Mouse (Mus musculus) limb, embryonic 15.5 days (tissue): ENCODE results near the gene Pcdh7. TPM values are rescaled to one million over a fixed set of nuclear protein-coding genes. Genes with fewer than 3 reads are reported as not detected.
"Not testable (repeated sequence)": the region's sequence is repeated elsewhere in the genome, so short reads cannot be mapped to it uniquely, and the experiment has no call there.

Experiments used
- ATAC-seq: fragments of 200-750 bp; cut with Nextera tagmentation; 2 replicates; pipeline ENCODE4 v1.8.0; 2017; ENCODE audit warnings: low read depth, moderate TSS enrichment; ENCODE audit not compliant: insufficient number of reproducible peaks, low FRiP score, low TSS enrichment
- H3K27ac ChIP-seq: fragments of 300-500 bp; sonication (generic); 2 replicates; pipeline ENCODE4 v1.5.1; 2015; ENCODE audit warnings: moderate library complexity, mild to moderate bottlenecking, inconsistent platforms
- H3K27me3 ChIP-seq: fragments of 300-500 bp; sonication (generic); 2 replicates; pipeline ENCODE4 v1.6.1; 2015; ENCODE audit warnings: inconsistent platforms
- H3K36me3 ChIP-seq: fragments of 300-500 bp; sonication (generic); 2 replicates; pipeline ENCODE4 v1.6.1; 2015; ENCODE audit warnings: inconsistent platforms
- H3K4me1 ChIP-seq: fragments of 300-500 bp; sonication (generic); 2 replicates; pipeline ENCODE4 v1.6.1; 2015; ENCODE audit warnings: inconsistent platforms
- H3K4me2 ChIP-seq: fragments of 300-500 bp; sonication (generic); 2 replicates; pipeline ENCODE4 v1.6.1; 2015; ENCODE audit warnings: mild to moderate bottlenecking, inconsistent platforms
- H3K4me3 ChIP-seq: fragments of 300-500 bp; sonication (generic); 2 replicates; pipeline ENCODE4 v1.5.1; 2015; ENCODE audit warnings: mild to moderate bottlenecking, inconsistent platforms
- H3K9ac ChIP-seq: fragments of 300-500 bp; sonication (generic); 2 replicates; pipeline ENCODE4 v1.6.1; 2015; ENCODE audit warnings: inconsistent platforms
- H3K9me3 ChIP-seq: fragments of 300-500 bp; sonication (generic); 2 replicates; pipeline ENCODE4 v1.6.1; 2016; ENCODE audit warnings: inconsistent platforms
- WGBS: fragments of 180-500 bp; shearing (Covaris S2); methylation state at CpG from one replicate; pipeline ENCODE4 v1.1.7; 2015; 5-methylcytosine and 5-hydroxymethylcytosine counted together
- polyA plus RNA-seq: library from polyadenylated mRNA; unstranded; fragments of >200 nt; fragmentation: Nextera tagmentation; extraction: Ambion mirVana; gene quantifications from 2 replicates; pipeline ENCODE4 v1.2.1, GENCODE M21; 2015

Gene Pcdh7
- polyA plus RNA-seq, 1 experiment from 2014 or later, result 8.9 TPM

DNA sequence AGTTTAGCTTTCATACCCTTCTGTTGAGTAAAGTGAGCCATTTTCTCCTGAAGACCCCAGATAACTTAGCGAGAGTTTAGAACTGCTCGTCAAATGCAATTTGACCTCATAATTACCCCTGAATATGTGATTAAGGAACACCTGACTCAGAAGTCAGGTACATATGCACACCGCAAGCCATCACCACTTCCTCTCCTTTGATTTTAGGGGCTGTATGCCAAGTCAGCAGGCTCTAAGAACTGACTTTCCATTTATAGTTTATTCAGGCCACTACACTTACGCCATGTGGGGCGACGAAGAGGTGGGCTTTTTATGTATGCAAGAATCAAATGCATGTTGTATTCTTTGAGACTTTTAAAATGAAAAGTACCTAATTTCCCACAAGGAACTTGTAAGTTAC is 366.2 kb downstream of the Pcdh7 start:
- H3K9ac ChIP-seq, result no peak overlapping the region
- H3K4me3 ChIP-seq, result no peak overlapping the region
- H3K9me3 ChIP-seq, result no peaks in the 10 kb centered on the region
- H3K36me3 ChIP-seq, result no peaks in the 10 kb centered on the region
- WGBS, result 45% methylated on average over 6 of the region's 6 CpGs
- no peak for ATAC-seq
- no peak overlapping the region for H3K4me2 ChIP-seq
- no peaks in the 10 kb centered on the region for H3K27me3 ChIP-seq
- no peaks in the 10 kb centered on the region for H3K4me1 ChIP-seq
- no peak overlapping the region for H3K27ac ChIP-seq

DNA sequence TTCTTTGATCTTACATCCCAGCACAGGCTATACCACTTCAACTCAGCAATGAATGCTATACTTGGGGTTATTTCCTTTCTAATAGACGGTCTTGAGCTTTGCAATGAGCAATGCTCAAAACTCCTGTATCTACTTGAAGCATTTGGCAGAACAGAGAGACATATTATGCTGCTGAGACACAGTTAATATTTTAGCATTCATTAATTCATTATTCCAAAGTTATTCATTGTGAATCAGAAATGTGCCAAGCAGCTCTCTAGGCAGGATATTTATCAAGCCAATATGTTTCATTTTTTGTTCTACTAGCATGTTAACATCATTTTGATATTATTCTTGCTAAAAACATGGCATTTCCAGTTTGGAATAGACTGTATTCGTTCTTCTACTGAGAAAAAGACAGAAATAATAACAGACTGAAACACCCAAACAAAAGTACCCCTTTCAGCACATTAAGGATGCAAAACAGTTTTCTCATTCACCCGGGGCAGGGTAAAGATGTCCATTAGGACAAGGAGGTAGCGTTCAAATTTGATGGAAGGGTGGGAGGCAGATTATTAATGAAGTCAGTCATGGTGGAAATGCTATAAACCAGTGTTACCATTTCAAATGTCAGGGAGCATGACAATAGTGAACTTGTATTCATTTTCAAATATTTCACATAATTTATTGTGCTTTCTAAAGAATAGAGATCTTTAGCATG is 391.0 kb downstream of the Pcdh7 start:
- H3K9ac ChIP-seq, result no peak overlapping the region
- no peak overlapping the region for H3K4me3 ChIP-seq
- no peak overlapping the region for H3K4me2 ChIP-seq
- H3K27ac ChIP-seq, result no peak overlapping the region
- ATAC-seq, result no peak
- H3K4me1 ChIP-seq, result no peaks in the 10 kb centered on the region
- H3K27me3 ChIP-seq, result no peaks in the 10 kb centered on the region
- H3K9me3 ChIP-seq, result no peaks in the 10 kb centered on the region
- 74% methylated on average over 4 of the region's 4 CpGs for WGBS
- no peaks in the 10 kb centered on the region for H3K36me3 ChIP-seq

DNA sequence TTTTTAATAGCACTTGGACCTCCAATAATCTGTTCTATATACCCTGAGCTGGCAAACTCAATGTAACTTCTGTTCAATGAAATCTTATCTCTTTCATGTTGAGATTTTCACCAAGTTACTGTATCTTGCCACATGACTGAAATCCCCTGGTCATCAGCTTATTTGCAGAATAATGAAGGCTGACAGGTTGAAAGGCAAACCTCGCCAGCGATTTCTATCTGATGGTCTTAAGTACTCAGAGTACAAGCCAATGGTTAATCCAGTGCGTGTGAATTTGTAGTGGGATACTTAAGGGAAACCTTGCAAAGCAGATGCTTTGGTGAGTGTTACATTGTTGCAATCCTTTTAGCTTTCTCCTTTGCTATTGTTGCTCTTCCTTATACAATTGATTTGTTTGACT is 398.3 kb downstream of the Pcdh7 start:
- 77% methylated on average over 3 of the region's 3 CpGs for WGBS
- no peak for ATAC-seq
- H3K4me3 ChIP-seq, result no peak overlapping the region

DNA sequence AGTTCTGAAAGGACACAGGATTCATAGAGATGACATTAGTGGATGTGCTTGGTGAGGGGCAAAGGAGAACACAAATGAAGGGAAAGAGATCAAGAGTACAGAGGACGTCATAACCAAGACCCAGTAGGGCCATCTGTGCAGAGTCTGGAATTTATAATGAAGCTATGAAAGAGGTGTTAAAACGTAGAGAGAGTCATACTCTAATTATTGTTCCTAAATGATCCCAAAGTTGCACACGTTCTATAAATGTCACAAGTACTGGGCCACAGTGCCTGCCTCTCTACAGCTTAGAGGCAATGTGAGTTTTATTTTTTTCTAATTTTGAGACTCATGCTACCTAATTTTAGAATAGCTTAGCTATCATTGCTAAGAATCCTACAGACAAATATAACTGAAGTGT is 400.1 kb downstream of the Pcdh7 start:
- H3K4me3 ChIP-seq, result no peak overlapping the region
- H3K27me3 ChIP-seq, result no peaks in the 10 kb centered on the region
- ATAC-seq, result no peak
- H3K27ac ChIP-seq, result no peak overlapping the region
- 26% methylated on average over 3 of the region's 3 CpGs for WGBS
- no peak overlapping the region for H3K4me2 ChIP-seq
- no peak overlapping the region for H3K9ac ChIP-seq
- H3K36me3 ChIP-seq, result no peaks in the 10 kb centered on the region
- H3K4me1 ChIP-seq, result no peaks in the 10 kb centered on the region
- no peaks in the 10 kb centered on the region for H3K9me3 ChIP-seq

More for the DNA sequence above, 398.3 kb downstream of the Pcdh7 start:
- H3K9me3 ChIP-seq, result no peaks in the 10 kb centered on the region
- no peaks in the 10 kb centered on the region for H3K36me3 ChIP-seq
- H3K27ac ChIP-seq, result no peak overlapping the region
- H3K4me2 ChIP-seq, result no peak overlapping the region
- no peaks in the 10 kb centered on the region for H3K27me3 ChIP-seq
- H3K4me1 ChIP-seq, result no peaks in the 10 kb centered on the region
- no peak overlapping the region for H3K9ac ChIP-seq

DNA sequence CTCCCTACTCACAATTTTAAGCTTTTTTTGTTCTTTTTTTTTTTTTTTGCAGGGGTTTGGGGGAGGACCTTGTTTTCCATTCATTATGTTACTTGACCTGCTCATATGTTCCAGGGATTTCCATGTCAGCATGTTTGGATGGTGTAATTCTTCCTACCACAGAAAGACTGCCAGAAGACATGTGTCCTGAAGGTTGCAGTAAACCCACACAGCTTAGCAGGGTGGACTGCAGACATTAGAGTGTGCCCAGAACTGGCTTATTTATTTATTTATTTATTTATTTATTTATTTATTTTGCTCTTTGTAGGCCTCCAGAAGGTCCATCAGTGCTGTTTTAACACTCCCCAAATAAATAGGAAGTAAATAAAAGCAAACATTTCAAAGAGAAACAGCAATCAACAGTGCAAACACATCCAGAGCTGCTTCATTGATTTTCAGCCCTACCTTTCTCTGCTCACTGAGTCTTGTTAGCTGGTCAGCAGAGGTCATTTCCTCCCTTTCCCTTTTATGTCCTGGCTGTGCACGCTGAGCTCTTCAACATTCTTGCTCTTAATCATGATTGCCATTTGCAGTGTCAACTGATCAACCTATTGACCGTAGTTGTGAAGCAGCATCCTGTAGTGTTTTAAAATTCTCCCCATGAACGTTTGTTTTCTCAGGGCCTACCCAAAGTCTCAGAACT is 401.3 kb downstream of the Pcdh7 start:
- H3K36me3 ChIP-seq, result no peaks in the 10 kb centered on the region
- no peak overlapping the region for H3K4me2 ChIP-seq
- no peaks in the 10 kb centered on the region for H3K4me1 ChIP-seq
- H3K9ac ChIP-seq, result no peak overlapping the region
- no peaks in the 10 kb centered on the region for H3K9me3 ChIP-seq
- WGBS, result 35% methylated on average over 3 of the region's 3 CpGs
- H3K27ac ChIP-seq, result no peak overlapping the region
- no peak overlapping the region for H3K4me3 ChIP-seq
- no peak for ATAC-seq
- H3K27me3 ChIP-seq, result no peaks in the 10 kb centered on the region

DNA sequence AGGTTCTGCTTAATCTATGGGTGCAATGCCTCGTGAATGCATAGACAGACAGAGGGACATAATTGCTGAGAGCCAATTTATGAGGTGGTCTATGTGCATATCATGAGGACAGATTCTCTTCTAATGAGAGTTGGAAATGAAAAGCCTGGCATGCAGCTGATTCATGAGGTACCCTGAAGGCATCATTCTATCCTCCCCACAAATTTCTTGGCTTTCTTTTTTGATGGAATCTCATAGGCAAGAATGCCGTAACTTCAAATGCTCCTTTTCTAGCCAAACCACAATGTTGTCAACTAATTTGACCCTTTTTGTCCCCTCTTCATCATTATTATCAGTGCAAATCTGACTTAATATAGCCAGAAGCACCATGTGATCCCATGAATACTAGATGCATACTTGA is 426.1 kb downstream of the Pcdh7 start:
- H3K4me2 ChIP-seq, result no peak overlapping the region
- ATAC-seq, result no peak
- no peak overlapping the region for H3K27ac ChIP-seq
- H3K9ac ChIP-seq, result no peak overlapping the region
- no peaks in the 10 kb centered on the region for H3K4me1 ChIP-seq
- no peaks in the 10 kb centered on the region for H3K27me3 ChIP-seq
- no peaks in the 10 kb centered on the region for H3K9me3 ChIP-seq
- WGBS, result 43% methylated on average over 2 of the region's 2 CpGs
- no peak overlapping the region for H3K4me3 ChIP-seq
- no peaks in the 10 kb centered on the region for H3K36me3 ChIP-seq

DNA sequence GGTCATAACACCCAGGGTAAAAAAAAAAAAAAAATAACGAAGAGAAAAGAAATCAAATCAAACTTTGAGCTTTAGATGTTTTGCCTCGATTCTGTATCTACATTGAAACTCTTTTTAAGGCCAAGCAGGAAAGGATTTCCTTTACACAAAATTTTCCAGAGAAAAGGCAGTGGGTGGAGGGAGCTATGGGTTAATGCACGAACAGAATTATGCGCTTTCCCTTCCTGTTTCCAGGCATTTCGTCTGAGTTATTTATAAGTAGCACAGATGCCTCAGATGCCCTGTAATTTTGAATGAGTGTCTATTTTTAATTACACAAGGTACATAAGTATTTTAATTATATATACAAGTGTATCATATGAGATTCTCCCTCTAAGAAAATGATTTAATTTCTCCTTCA is 436.2 kb downstream of the Pcdh7 start:
- ATAC-seq, result no peak
- no peak overlapping the region for H3K4me3 ChIP-seq
- WGBS, result 60% methylated on average over 5 of the region's 5 CpGs
- no peaks in the 10 kb centered on the region for H3K4me1 ChIP-seq
- H3K27me3 ChIP-seq, result no peaks in the 10 kb centered on the region
- no peak overlapping the region for H3K9ac ChIP-seq
- H3K4me2 ChIP-seq, result no peak overlapping the region
- H3K36me3 ChIP-seq, result no peaks in the 10 kb centered on the region
- H3K27ac ChIP-seq, result no peak overlapping the region
- no peaks in the 10 kb centered on the region for H3K9me3 ChIP-seq

DNA sequence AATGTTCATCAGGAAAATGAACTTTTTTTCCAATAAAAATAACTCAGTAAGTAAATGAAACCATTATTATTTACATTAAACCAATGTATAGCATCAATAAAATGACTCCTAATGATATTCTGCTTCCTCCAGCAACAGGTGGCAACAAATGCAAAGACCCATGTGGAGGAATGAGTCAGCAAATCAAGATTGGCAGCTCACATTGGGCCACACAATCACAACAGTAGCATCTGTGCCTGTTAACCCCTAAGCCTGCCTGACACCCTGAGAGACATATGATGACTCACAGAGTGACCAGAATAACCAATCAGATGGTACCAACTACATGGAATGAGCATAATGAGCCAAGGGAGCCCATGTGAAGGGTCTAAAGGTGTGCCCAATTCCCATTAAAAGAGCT is 454.5 kb downstream of the Pcdh7 start:
- H3K4me1 ChIP-seq, result 0 out of 2 replicates have a peak, but pooled peaks cover 3% of the 10 kb centered on the region
- no peak overlapping the region for H3K4me2 ChIP-seq
- no peaks in the 10 kb centered on the region for H3K36me3 ChIP-seq
- no peak overlapping the region for H3K4me3 ChIP-seq
- no peak overlapping the region for H3K9ac ChIP-seq
- no peak overlapping the region for H3K27ac ChIP-seq
- no peaks in the 10 kb centered on the region for H3K27me3 ChIP-seq
- no peak for ATAC-seq
- H3K9me3 ChIP-seq, result no peaks in the 10 kb centered on the region

DNA sequence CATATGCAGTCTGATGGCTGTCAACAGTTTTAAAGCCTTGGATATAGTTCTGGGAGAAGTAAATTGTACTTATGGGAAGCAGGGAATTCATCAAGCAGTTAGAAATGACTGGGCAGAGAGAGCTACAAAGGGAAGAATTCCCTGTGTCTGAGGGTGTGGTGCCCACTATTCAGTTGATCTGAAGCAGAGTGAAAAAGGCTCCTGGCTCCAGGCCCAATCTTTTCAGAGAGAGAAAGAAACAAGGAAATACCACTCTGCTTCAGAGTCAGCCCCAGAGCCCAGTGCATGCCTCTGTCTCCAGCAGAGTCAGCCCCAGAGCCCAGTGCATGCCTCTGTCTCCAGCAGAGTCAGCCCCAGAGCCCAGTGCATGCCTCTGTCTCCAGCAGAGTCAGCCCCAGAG is 456.6 kb downstream of the Pcdh7 start:
- not testable (repeated sequence) for H3K36me3 ChIP-seq, ATAC-seq, H3K4me2 ChIP-seq, H3K9ac ChIP-seq, H3K9me3 ChIP-seq, H3K4me1 ChIP-seq, H3K4me3 ChIP-seq, H3K27me3 ChIP-seq, H3K27ac ChIP-seq

DNA sequence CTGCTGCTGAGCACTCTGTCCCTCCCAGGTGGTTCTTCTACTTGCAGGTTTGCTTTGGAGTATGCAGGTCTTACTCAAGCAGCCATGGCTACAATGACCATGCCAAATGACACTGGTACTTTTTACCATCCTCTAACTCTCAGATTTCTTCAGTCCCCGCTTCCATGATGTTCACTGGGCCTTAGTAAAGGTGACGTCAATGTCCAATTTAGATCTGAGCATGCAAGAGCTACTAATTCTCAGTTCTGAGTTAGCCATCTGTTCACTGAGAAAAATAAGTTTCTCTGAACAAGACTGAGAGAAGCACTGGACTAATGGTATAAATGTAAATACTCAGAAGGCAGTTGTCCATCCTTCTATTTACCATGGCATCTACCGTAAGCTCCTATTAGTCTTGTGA is 457.8 kb downstream of the Pcdh7 start:
- no peaks in the 10 kb centered on the region for H3K9me3 ChIP-seq
- ATAC-seq, result no peak
- H3K27ac ChIP-seq, result no peak overlapping the region
- no peaks in the 10 kb centered on the region for H3K27me3 ChIP-seq
- no peak overlapping the region for H3K9ac ChIP-seq
- 0 out of 2 replicates have a peak, but pooled peaks cover 3% of the 10 kb centered on the region for H3K4me1 ChIP-seq
- WGBS, result 91% methylated on average over 3 of the region's 3 CpGs
- no peak overlapping the region for H3K4me3 ChIP-seq
- no peak overlapping the region for H3K4me2 ChIP-seq
- H3K36me3 ChIP-seq, result no peaks in the 10 kb centered on the region
